Mouse (Mus musculus): Measurements from ENCODE around the gene Plk3.

DNA sequence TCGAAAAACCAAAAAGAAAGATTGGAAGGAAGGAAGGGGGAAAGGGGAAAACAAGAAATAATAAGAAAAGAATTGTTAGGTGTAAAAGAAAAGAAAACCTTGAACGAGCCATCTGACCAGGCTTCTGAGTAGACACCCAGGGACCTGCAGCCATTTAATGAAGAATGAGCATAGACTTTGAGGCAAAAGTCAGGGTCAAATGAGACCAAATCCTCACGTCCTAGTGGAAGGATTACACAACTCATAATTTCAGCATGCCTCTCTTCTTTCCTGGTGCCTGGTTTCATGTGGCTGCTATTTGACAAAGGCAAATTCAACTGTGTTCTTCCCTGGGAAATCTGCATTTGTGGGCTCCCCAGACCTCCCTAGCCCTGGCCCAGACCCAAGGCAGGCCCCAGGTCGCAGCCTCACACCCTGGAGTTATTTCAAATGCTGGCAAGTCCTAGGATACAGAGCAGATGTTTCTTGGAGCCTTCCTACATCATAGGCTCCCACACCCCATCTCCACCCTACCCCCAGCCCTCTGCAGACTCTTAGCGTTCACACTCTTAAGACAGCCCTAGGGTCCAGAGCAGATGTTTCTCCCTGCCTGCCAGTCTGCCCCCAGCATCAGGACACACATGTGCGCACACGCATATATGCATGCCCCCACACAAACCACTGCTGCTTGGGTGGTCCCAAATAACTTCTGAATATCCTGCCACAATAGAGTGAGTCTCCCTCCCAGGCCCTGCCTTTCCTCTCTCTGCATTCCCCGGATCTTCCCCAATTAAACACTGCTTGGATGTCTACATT lies 35.6 kb downstream of the Plk3 start:
- TF ChIP-seq POLR2A (IDR thresholded peaks at IDR 0.05; ENCODE audit: low read depth, low read length) (no peak), CTCF (IDR thresholded peaks at IDR 0.05; ENCODE audit: extremely low read depth, insufficient read length, insufficient replicate concordance, low read depth, low read length) (no peak)
